Mouse (Mus musculus) hindbrain, embryonic 10.5 days (tissue): ENCODE measurements around the gene Ccdc130. TPM values are rescaled to one million over a fixed set of nuclear protein-coding genes. Genes with fewer than 3 reads are reported as not detected.

Source experiments
- DNase-seq: peaks from one replicate; pipeline ENCODE4 v3.0.0-alpha.2; 2017; ENCODE audit warnings: low spot score
- H3K27ac ChIP-seq: fragments of 300-500 bp; sonication (generic); 2 replicates; pipeline ENCODE4 v1.5.1; 2016; ENCODE audit warnings: mild to moderate bottlenecking, moderate library complexity
- H3K27me3 ChIP-seq: fragments of 300-500 bp; sonication (generic); 2 replicates; pipeline ENCODE4 v1.6.1; 2016; ENCODE audit warnings: mild to moderate bottlenecking; ENCODE audit not compliant: poor library complexity, insufficient read depth, severe bottlenecking
- H3K36me3 ChIP-seq: fragments of 300-500 bp; sonication (generic); 2 replicates; pipeline ENCODE4 v1.6.1; 2016; ENCODE audit warnings: mild to moderate bottlenecking, moderate library complexity
- H3K4me1 ChIP-seq: fragments of 300-500 bp; sonication (generic); replicated peaks from 2 replicates; pipeline ENCODE4 v1.6.1; 2016; ENCODE audit warnings: mild to moderate bottlenecking
- H3K4me3 ChIP-seq: fragments of 300-500 bp; sonication (generic); 2 replicates; pipeline ENCODE4 v1.5.1; 2016; ENCODE audit warnings: mild to moderate bottlenecking, moderate library complexity
- H3K9me3 ChIP-seq: fragments of 300-500 bp; sonication (generic); 2 replicates; pipeline ENCODE4 v1.6.1; 2016; ENCODE audit warnings: mild to moderate bottlenecking, moderate library complexity
- WGBS: fragments of 180-500 bp; shearing (Covaris S2); methylation state at CpG from one replicate; pipeline ENCODE4 v1.1.7; 2016; 5-methylcytosine and 5-hydroxymethylcytosine counted together
- polyA plus RNA-seq: library from polyadenylated mRNA; unstranded; fragments of >200 nt; fragmentation: Nextera tagmentation; extraction: Ambion mirVana; gene quantifications from 2 replicates; pipeline ENCODE4 v1.2.1, GENCODE M21; 2016

Ccdc130 gene
- polyA plus RNA-seq, 1 experiment from 2014 or later, result 27.2 TPM

- no peak for DNase-seq
- H3K4me1 ChIP-seq, result peaks cover 26% of the 10 kb centered on the region
- no peak overlapping the region for H3K27ac ChIP-seq
- 91% methylated on average over 2 of the region's 2 CpGs for WGBS
- H3K36me3 ChIP-seq, result peaks cover 69% of the 10 kb centered on the region
- no peaks in the 10 kb centered on the region for H3K9me3 ChIP-seq
- H3K4me3 ChIP-seq, result no peak overlapping the region
- H3K27me3 ChIP-seq, result no peaks in the 10 kb centered on the region
Measured at GRCm38 (mm10) chr8:84233055-84233454, 37.1 kb downstream of the Ccdc130 start.

GRCm38 (mm10) chr8:84230735-84231134 lies 39.4 kb downstream of the Ccdc130 start:
- H3K27me3 ChIP-seq, result no peaks in the 10 kb centered on the region
- DNase-seq, result no peak
- WGBS, result 81% methylated on average over 17 of the region's 17 CpGs
- no peak overlapping the region for H3K27ac ChIP-seq
- no peak overlapping the region for H3K4me3 ChIP-seq
- peaks cover 92% of the 10 kb centered on the region for H3K36me3 ChIP-seq
- peaks cover 12% of the 10 kb centered on the region for H3K4me1 ChIP-seq
- no peaks in the 10 kb centered on the region for H3K9me3 ChIP-seq

GRCm38 (mm10) chr8:84223322-84224029 lies 46.7 kb downstream of the Ccdc130 start:
- no peaks in the 10 kb centered on the region for H3K4me1 ChIP-seq
- WGBS, result 83% methylated on average over 21 of the region's 21 CpGs
- H3K4me3 ChIP-seq, result no peak overlapping the region
- no peaks in the 10 kb centered on the region for H3K27me3 ChIP-seq
- H3K9me3 ChIP-seq, result no peaks in the 10 kb centered on the region
- peaks cover 98% of the 10 kb centered on the region for H3K36me3 ChIP-seq
- no peak overlapping the region for H3K27ac ChIP-seq
- DNase-seq, result no peak

- 92% methylated on average over 9 of the region's 9 CpGs for WGBS
- Histone ChIP-seq H3K4me1 (no peaks in the 10 kb centered on the region), H3K9me3 (no peaks in the 10 kb centered on the region), H3K36me3 (peaks cover 98% of the 10 kb centered on the region), H3K27me3 (no peaks in the 10 kb centered on the region), H3K4me3 (no peak overlapping the region), H3K27ac (no peak overlapping the region)
- no peak for DNase-seq
Measured at GRCm38 (mm10) chr8:84222566-84223165, 47.5 kb downstream of the Ccdc130 start.

- no peak overlapping the region for H3K27ac ChIP-seq
- H3K27me3 ChIP-seq, result no peaks in the 10 kb centered on the region
- DNase-seq, result no peak
- H3K4me1 ChIP-seq, result no peaks in the 10 kb centered on the region
- peaks cover 98% of the 10 kb centered on the region for H3K36me3 ChIP-seq
- 92% methylated on average over 7 of the region's 7 CpGs for WGBS
- H3K9me3 ChIP-seq, result no peaks in the 10 kb centered on the region
- no peak overlapping the region for H3K4me3 ChIP-seq
Measured at GRCm38 (mm10) chr8:84220105-84220504, 50.1 kb downstream of the Ccdc130 start.

- H3K4me3 ChIP-seq, result no peak overlapping the region
- WGBS, result 96% methylated on average over 5 of the region's 5 CpGs
- no peaks in the 10 kb centered on the region for H3K4me1 ChIP-seq
- no peak for DNase-seq
- H3K9me3 ChIP-seq, result no peaks in the 10 kb centered on the region
- no peak overlapping the region for H3K27ac ChIP-seq
- H3K36me3 ChIP-seq, result peaks cover 98% of the 10 kb centered on the region
- H3K27me3 ChIP-seq, result no peaks in the 10 kb centered on the region
Measured at GRCm38 (mm10) chr8:84218143-84218542, 52.0 kb downstream of the Ccdc130 start.

- Histone ChIP-seq H3K4me1 (no peaks in the 10 kb centered on the region), H3K36me3 (peaks cover 98% of the 10 kb centered on the region), H3K4me3 (no peak overlapping the region), H3K9me3 (no peaks in the 10 kb centered on the region), H3K27me3 (no peaks in the 10 kb centered on the region), H3K27ac (no peak overlapping the region)
- 97% methylated on average over 11 of the region's 11 CpGs for WGBS
- no peak for DNase-seq
Measured at GRCm38 (mm10) chr8:84217206-84217605, 53.0 kb downstream of the Ccdc130 start.

GRCm38 (mm10) chr8:84213277-84213676 lies 56.9 kb downstream of the Ccdc130 start:
- Histone ChIP-seq H3K4me3 (no peak overlapping the region), H3K4me1 (peaks cover 23% of the 10 kb centered on the region), H3K27ac (no peak overlapping the region), H3K9me3 (no peaks in the 10 kb centered on the region), H3K27me3 (no peaks in the 10 kb centered on the region), H3K36me3 (peaks cover 95% of the 10 kb centered on the region)
- 92% methylated on average over 4 of the region's 4 CpGs for WGBS
- no peak for DNase-seq

GRCm38 (mm10) chr8:84211881-84212563 lies 58.2 kb downstream of the Ccdc130 start:
- WGBS, result 93% methylated on average over 31 of the region's 31 CpGs
- peaks cover 82% of the 10 kb centered on the region for H3K36me3 ChIP-seq

GRCm38 (mm10) chr8:84211202-84211601 lies 59.0 kb downstream of the Ccdc130 start:
- no peak overlapping the region for H3K4me3 ChIP-seq
- DNase-seq, result no peak
- no peak overlapping the region for H3K27ac ChIP-seq
- no peaks in the 10 kb centered on the region for H3K27me3 ChIP-seq
- WGBS, result 86% methylated on average over 3 of the region's 3 CpGs
- peaks cover 74% of the 10 kb centered on the region for H3K36me3 ChIP-seq
- H3K9me3 ChIP-seq, result no peaks in the 10 kb centered on the region
- peaks cover 32% of the 10 kb centered on the region for H3K4me1 ChIP-seq

More at GRCm38 (mm10) chr8:84211881-84212563, 58.2 kb downstream of the Ccdc130 start:
- Histone ChIP-seq H3K9me3 (no peaks in the 10 kb centered on the region), H3K27ac (no peak overlapping the region), H3K4me3 (no peak overlapping the region), H3K4me1 (peaks cover 32% of the 10 kb centered on the region), H3K27me3 (no peaks in the 10 kb centered on the region)
- DNase-seq, result no peak

- peak; percentile 82 for DNase-seq
- Histone ChIP-seq H3K9me3 (no peaks in the 10 kb centered on the region), H3K4me1 (peaks cover 32% of the 10 kb centered on the region), H3K36me3 (peaks cover 65% of the 10 kb centered on the region), H3K4me3 (no peak overlapping the region), H3K27me3 (no peaks in the 10 kb centered on the region), H3K27ac (no peak overlapping the region)
- 58% methylated on average over 34 of the region's 34 CpGs for WGBS
Measured at GRCm38 (mm10) chr8:84210167-84210791, 59.9 kb downstream of the Ccdc130 start.

- DNase-seq, result no peak
- 52% methylated on average over 17 of the region's 17 CpGs for WGBS
- no peaks in the 10 kb centered on the region for H3K9me3 ChIP-seq
- H3K4me1 ChIP-seq, result peaks cover 38% of the 10 kb centered on the region
- 0 out of 2 replicates have a peak overlapping the region, but pooled peaks have one; percentile 54 for H3K27ac ChIP-seq
- H3K36me3 ChIP-seq, result peaks cover 49% of the 10 kb centered on the region
- no peak overlapping the region for H3K4me3 ChIP-seq
- no peaks in the 10 kb centered on the region for H3K27me3 ChIP-seq
Measured at GRCm38 (mm10) chr8:84208381-84209380, 61.5 kb downstream of the Ccdc130 start.
